Mouse (Mus musculus): ENCODE data around the gene Enoph1. TPM values are rescaled to one million over a fixed set of nuclear protein-coding genes. Genes with fewer than 3 reads are reported as not detected.

Enoph1 gene
- polyA plus RNA-seq, 1 experiment from 2014 or later, result 43.4 TPM

GRCm38 (mm10) chr5:100091602-100092001 lies 51.8 kb downstream of the Enoph1 start:
- DNase-seq (peak; percentile 81), ATAC-seq (ENCODE audit: low FRiP score, low TSS enrichment) (peak; percentile 86)
- peaks cover 14% of the 10 kb centered on the region for H3K4me1 ChIP-seq (ENCODE audit: control insufficient read depth, insufficient read depth, low read length)
- no peaks in the 10 kb centered on the region for H3K27me3 ChIP-seq (ENCODE audit: control insufficient read depth, insufficient read depth, low read length)
- no peaks in the 10 kb centered on the region for H3K9me3 ChIP-seq (ENCODE audit: control insufficient read depth, low read length)
- peak overlapping the region; percentile 42; the same call in 1 of the 2 replicates for H3K9ac ChIP-seq (replicated peaks; ENCODE audit: low read length)
- no peaks in the 10 kb centered on the region for H3K36me3 ChIP-seq (ENCODE audit: control insufficient read depth, insufficient read depth, low read length)
- no peak overlapping the region for H3K4me3 ChIP-seq (replicated peaks; ENCODE audit: low read depth, low read length)
- 4% methylated on average over 17 of the region's 17 CpGs for WGBS
- peak overlapping the region; percentile 74 for H3K27ac ChIP-seq (replicated peaks; ENCODE audit: low read depth, low read length)
- H3K4me2 ChIP-seq (ENCODE audit: low read length), result peak overlapping the region; percentile 45

- H3K9me3 ChIP-seq (ENCODE audit: control insufficient read depth, low read length), result no peaks in the 10 kb centered on the region
- H3K4me3 ChIP-seq (replicated peaks; ENCODE audit: low read depth, low read length), result no peak overlapping the region
- no peaks in the 10 kb centered on the region for H3K27me3 ChIP-seq (ENCODE audit: control insufficient read depth, insufficient read depth, low read length)
- H3K9ac ChIP-seq (replicated peaks; ENCODE audit: low read length), result no peak overlapping the region
- ATAC-seq (ENCODE audit: low FRiP score, low TSS enrichment) (no peak), DNase-seq (no peak)
- no peaks in the 10 kb centered on the region for H3K36me3 ChIP-seq (ENCODE audit: control insufficient read depth, insufficient read depth, low read length)
- WGBS, result 77% methylated on average over 5 of the region's 5 CpGs
- H3K4me1 ChIP-seq (ENCODE audit: control insufficient read depth, insufficient read depth, low read length), result peaks cover under 1% of the 10 kb centered on the region; the same call in 1 of the 2 replicates
- H3K27ac ChIP-seq (replicated peaks; ENCODE audit: low read depth, low read length), result no peak overlapping the region
- H3K4me2 ChIP-seq (ENCODE audit: low read length), result no peak overlapping the region
Observed at GRCm38 (mm10) chr5:100096955-100097354, 57.2 kb downstream of the Enoph1 start.

GRCm38 (mm10) chr5:100097967-100098366 lies 58.2 kb downstream of the Enoph1 start:
- Histone ChIP-seq H3K36me3 (ENCODE audit: control insufficient read depth, insufficient read depth, low read length) (no peaks in the 10 kb centered on the region), H3K4me3 (replicated peaks; ENCODE audit: low read depth, low read length) (no peak overlapping the region), H3K27me3 (ENCODE audit: control insufficient read depth, insufficient read depth, low read length) (no peaks in the 10 kb centered on the region), H3K27ac (replicated peaks; ENCODE audit: low read depth, low read length) (no peak overlapping the region), H3K4me2 (ENCODE audit: low read length) (no peak overlapping the region), H3K9ac (replicated peaks; ENCODE audit: low read length) (no peak overlapping the region), H3K9me3 (ENCODE audit: control insufficient read depth, low read length) (no peaks in the 10 kb centered on the region), H3K4me1 (ENCODE audit: control insufficient read depth, insufficient read depth, low read length) (no peaks in the 10 kb centered on the region)
- ATAC-seq (ENCODE audit: low FRiP score, low TSS enrichment) (no peak), DNase-seq (no peak)
- WGBS, result 93% methylated on average over 4 of the region's 4 CpGs

GRCm38 (mm10) chr5:100102395-100102794 lies 62.6 kb downstream of the Enoph1 start:
- Histone ChIP-seq H3K9ac (replicated peaks; ENCODE audit: low read length) (no peak overlapping the region), H3K4me3 (replicated peaks; ENCODE audit: low read depth, low read length) (no peak overlapping the region), H3K36me3 (ENCODE audit: control insufficient read depth, insufficient read depth, low read length) (no peaks in the 10 kb centered on the region), H3K27me3 (ENCODE audit: control insufficient read depth, insufficient read depth, low read length) (no peaks in the 10 kb centered on the region), H3K4me1 (ENCODE audit: control insufficient read depth, insufficient read depth, low read length) (no peaks in the 10 kb centered on the region), H3K4me2 (ENCODE audit: low read length) (no peak overlapping the region), H3K9me3 (ENCODE audit: control insufficient read depth, low read length) (no peaks in the 10 kb centered on the region), H3K27ac (replicated peaks; ENCODE audit: low read depth, low read length) (no peak overlapping the region)
- DNase-seq (no peak), ATAC-seq (ENCODE audit: low FRiP score, low TSS enrichment) (no peak)
- 91% methylated on average over 1 of the region's 1 CpGs for WGBS

- no peaks in the 10 kb centered on the region for H3K36me3 ChIP-seq (ENCODE audit: control insufficient read depth, insufficient read depth, low read length)
- H3K9ac ChIP-seq (replicated peaks; ENCODE audit: low read length), result no peak overlapping the region
- ATAC-seq (ENCODE audit: low FRiP score, low TSS enrichment) (peak; percentile 66; the same call in 1 of the 2 replicates), DNase-seq (peak; percentile 60)
- no peak overlapping the region for H3K4me2 ChIP-seq (ENCODE audit: low read length)
- no peak overlapping the region for H3K4me3 ChIP-seq (replicated peaks; ENCODE audit: low read depth, low read length)
- no peak overlapping the region for H3K27ac ChIP-seq (replicated peaks; ENCODE audit: low read depth, low read length)
- WGBS, result 75% methylated on average over 9 of the region's 9 CpGs
- no peaks in the 10 kb centered on the region for H3K4me1 ChIP-seq (ENCODE audit: control insufficient read depth, insufficient read depth, low read length)
- no peaks in the 10 kb centered on the region for H3K9me3 ChIP-seq (ENCODE audit: control insufficient read depth, low read length)
- no peaks in the 10 kb centered on the region for H3K27me3 ChIP-seq (ENCODE audit: control insufficient read depth, insufficient read depth, low read length)
Observed at GRCm38 (mm10) chr5:100108866-100109265, 69.1 kb downstream of the Enoph1 start.

- 44% methylated on average over 7 of the region's 7 CpGs for WGBS
- H3K9me3 ChIP-seq (ENCODE audit: control insufficient read depth, low read length), result no peaks in the 10 kb centered on the region
- no peaks in the 10 kb centered on the region for H3K27me3 ChIP-seq (ENCODE audit: control insufficient read depth, insufficient read depth, low read length)
- no peak overlapping the region for H3K27ac ChIP-seq (replicated peaks; ENCODE audit: low read depth, low read length)
- H3K4me1 ChIP-seq (ENCODE audit: control insufficient read depth, insufficient read depth, low read length), result no peaks in the 10 kb centered on the region
- no peak overlapping the region for H3K9ac ChIP-seq (replicated peaks; ENCODE audit: low read length)
- H3K4me3 ChIP-seq (replicated peaks; ENCODE audit: low read depth, low read length), result no peak overlapping the region
- no peak overlapping the region for H3K4me2 ChIP-seq (ENCODE audit: low read length)
- DNase-seq, result no peak
- ATAC-seq (ENCODE audit: low FRiP score, low TSS enrichment), result no peak
- no peaks in the 10 kb centered on the region for H3K36me3 ChIP-seq (ENCODE audit: control insufficient read depth, insufficient read depth, low read length)
Observed at GRCm38 (mm10) chr5:100109543-100110282, 69.9 kb downstream of the Enoph1 start.

- DNase-seq, result no peak
Observed at GRCm38 (mm10) chr5:100110581-100110980, 70.8 kb downstream of the Enoph1 start.

GRCm38 (mm10) chr5:100113403-100113802 lies 73.6 kb downstream of the Enoph1 start:
- H3K4me2 ChIP-seq (ENCODE audit: low read length), result no peak overlapping the region
- no peak overlapping the region for H3K27ac ChIP-seq (replicated peaks; ENCODE audit: low read depth, low read length)
- H3K4me1 ChIP-seq (ENCODE audit: control insufficient read depth, insufficient read depth, low read length), result no peaks in the 10 kb centered on the region
- 46% methylated on average over 5 of the region's 5 CpGs for WGBS
- no peaks in the 10 kb centered on the region for H3K27me3 ChIP-seq (ENCODE audit: control insufficient read depth, insufficient read depth, low read length)
- no peak overlapping the region for H3K4me3 ChIP-seq (replicated peaks; ENCODE audit: low read depth, low read length)
- DNase-seq, result no peak
- H3K36me3 ChIP-seq (ENCODE audit: control insufficient read depth, insufficient read depth, low read length), result no peaks in the 10 kb centered on the region
- no peak overlapping the region for H3K9ac ChIP-seq (replicated peaks; ENCODE audit: low read length)
- H3K9me3 ChIP-seq (ENCODE audit: control insufficient read depth, low read length), result no peaks in the 10 kb centered on the region
- ATAC-seq (ENCODE audit: low FRiP score, low TSS enrichment), result no peak

More at GRCm38 (mm10) chr5:100110581-100110980, 70.8 kb downstream of the Enoph1 start:
- WGBS, result 85% methylated on average over 3 of the region's 3 CpGs
- Histone ChIP-seq H3K27ac (replicated peaks; ENCODE audit: low read depth, low read length) (no peak overlapping the region), H3K27me3 (ENCODE audit: control insufficient read depth, insufficient read depth, low read length) (no peaks in the 10 kb centered on the region), H3K9me3 (ENCODE audit: control insufficient read depth, low read length) (no peaks in the 10 kb centered on the region), H3K4me1 (ENCODE audit: control insufficient read depth, insufficient read depth, low read length) (no peaks in the 10 kb centered on the region), H3K9ac (replicated peaks; ENCODE audit: low read length) (no peak overlapping the region), H3K4me3 (replicated peaks; ENCODE audit: low read depth, low read length) (no peak overlapping the region), H3K4me2 (ENCODE audit: low read length) (no peak overlapping the region), H3K36me3 (ENCODE audit: control insufficient read depth, insufficient read depth, low read length) (no peaks in the 10 kb centered on the region)
- no peak for ATAC-seq (ENCODE audit: low FRiP score, low TSS enrichment)
